Mouse (Mus musculus): Measurements from ENCODE around the gene Dmrt2.

- no peak for TF ChIP-seq POLR2A (IDR thresholded peaks at IDR 0.05; ENCODE audit: borderline replicate concordance, insufficient read depth, low read length)
- no peak for TF ChIP-seq CTCF (IDR thresholded peaks at IDR 0.05; ENCODE audit: borderline replicate concordance, insufficient read depth, low read depth, low read length)
Measured at GRCm38 (mm10) chr19:25669593-25670248, 2.5 kb upstream of the Dmrt2 start.

Data from cerebellum, adult 2 months (tissue).